Mouse (Mus musculus): ENCODE measurements around the gene Mdk. TPM values are rescaled to one million over a fixed set of nuclear protein-coding genes. Genes with fewer than 3 reads are reported as not detected.

The Mdk gene
- total RNA-seq (2023), result 5.0 TPM

DNA sequence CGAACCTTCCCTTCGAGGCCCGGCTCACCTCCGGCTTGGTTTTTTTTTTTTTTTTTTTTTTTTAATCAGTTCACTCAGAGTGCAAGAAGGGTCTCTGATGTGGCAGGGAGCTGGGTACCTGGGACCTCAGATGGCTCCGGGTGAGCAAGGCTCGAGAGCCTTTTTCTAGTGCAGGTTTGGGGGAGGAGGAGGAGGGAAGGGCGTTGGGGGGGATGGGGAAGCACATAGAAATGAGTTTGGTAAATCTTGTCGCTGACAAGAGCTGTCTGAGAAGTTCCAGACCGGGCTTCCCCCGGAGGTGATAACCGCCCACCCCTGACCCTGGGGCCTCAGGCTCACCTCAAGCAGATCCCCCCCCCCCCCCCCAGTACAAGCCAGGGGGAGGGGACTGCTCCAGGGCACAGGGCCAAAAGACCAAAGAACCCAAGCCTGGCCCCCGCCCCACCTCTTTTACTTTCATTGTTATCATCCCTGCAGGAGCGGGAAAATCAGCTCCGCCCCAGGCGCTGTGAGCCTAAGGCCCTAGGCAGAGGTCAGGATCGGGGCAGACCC is at the start of gene Mdk:
Gene Mdk (minus strand): TSS at position 138 of the 552 bp plus-strand sequence.

DNA sequence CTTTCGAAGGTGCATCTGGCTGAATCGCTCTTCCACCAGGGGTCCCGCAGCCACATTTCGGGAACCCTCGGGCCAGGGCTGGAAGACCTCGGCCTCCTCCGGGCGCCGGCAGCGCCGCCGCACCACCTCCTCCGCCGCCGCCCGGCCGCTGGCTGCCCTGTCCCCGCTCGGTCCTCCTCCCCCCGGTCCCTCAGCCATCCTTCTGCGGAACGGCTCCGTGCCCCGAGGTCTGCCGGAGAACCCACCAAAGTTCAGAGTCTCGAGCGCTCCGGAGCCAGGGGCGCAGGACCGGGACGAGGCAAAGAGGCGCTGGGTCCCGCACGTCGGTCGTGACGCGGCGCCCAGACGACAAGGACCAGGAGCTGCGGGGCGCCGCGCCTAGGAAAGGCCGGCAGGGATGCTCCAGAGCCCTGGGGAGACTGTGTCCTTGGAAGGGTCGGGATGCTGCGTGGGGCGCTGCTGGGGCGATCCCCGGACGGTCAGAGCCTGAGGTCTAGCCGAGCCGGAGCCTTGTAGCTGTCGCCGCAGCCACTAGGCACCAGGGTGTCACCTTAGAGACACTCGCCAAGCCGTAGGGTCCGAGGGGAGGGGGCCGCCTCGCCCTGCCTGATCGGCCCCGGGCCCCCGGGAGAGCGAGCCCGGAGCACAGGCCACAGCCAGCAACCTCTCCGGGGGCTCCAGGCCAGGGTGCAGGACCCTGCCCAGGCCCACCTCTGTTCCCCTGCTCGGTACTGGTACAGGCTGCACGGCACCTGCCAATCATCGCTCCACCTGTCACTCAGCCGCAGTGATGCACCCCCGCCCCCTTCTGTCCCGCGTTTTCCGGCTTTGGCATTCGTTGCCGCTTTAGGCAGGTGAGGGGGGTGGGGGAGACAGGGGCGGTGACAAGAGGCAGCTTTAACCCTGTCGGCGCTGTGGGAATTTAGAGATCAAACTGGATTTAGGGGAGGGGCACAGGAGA is 43.8 kb upstream of the Mdk start, which contains the start of gene Dgkz:
Gene Dgkz (minus strand): TSS at position 284 of the 961 bp plus-strand sequence.

DNA sequence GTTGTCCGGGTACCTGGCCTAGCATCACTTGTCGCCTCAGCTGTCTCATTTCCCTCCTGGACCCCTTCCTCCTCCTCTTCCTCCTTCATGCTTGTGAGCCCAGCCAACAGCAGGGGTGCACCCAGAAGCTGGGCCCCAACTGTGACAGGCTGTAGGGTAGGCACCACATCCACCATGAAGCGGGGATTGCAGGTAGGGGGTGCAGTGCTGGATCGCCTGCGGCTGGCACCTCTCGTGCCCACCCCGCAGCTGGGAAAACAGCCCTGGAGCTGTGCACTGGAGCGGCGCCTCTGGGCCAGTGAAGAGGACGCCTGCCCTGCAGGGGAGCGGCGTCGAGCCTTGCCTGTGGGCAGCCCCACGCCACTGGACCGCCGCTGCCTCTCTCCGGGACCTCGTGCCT is 13.4 kb upstream of the Mdk start, which contains the start of gene Gm9821:
Gene Gm9821 (plus strand): TSS at position 221 of the 400 bp plus-strand sequence.

DNA sequence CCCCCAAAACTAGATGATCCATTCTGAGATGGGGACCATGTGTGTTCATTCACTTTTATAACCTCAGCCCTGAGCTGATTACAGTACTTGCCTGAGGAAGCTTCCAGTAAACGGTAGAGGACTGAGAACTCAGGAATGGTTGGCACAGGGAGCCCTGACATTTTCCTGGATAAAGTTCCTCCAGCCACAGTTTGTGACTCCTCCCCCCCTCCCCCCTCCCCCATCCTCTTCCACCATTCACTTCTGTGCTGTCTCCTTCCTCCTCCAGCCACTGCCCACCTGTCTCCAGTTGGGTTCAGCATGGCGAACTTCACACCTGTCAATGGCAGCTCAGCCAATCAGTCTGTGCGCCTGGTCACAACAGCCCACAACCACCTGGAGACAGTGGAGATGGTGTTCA is 5.1 kb downstream of the Mdk start, which contains the start of gene Chrm4:
Gene Chrm4 (plus strand): TSS at position 301 of the 400 bp plus-strand sequence.

Other genes starting within 250 kb of the Mdk start
- 48.5 TPM for gene Atg13, start 221.7 kb downstream of the Mdk start, total RNA-seq (2023)
- gene Harbi1, start 221.4 kb downstream of the Mdk start, total RNA-seq (2023), result 12.0 TPM
- gene Ambra1, start 202.2 kb downstream of the Mdk start, total RNA-seq (2023), result 74.6 TPM
- gene Chrm4, start 5.0 kb downstream of the Mdk start, total RNA-seq (2023), result 1.1 TPM
- gene Gm9821, start 13.4 kb upstream of the Mdk start, total RNA-seq (2023), result not detected
- 347 TPM for gene Dgkz, start 43.6 kb upstream of the Mdk start, total RNA-seq (2023)
- 0.18 TPM for gene Creb3l1, start 92.2 kb upstream of the Mdk start, total RNA-seq (2023)
- gene Phf21a, start 160.8 kb upstream of the Mdk start, total RNA-seq (2023), result 120 TPM